Mouse (Mus musculus) embryo, embryonic 9.5 days (tissue): ENCODE measurements around the gene Pros1.

ENCODE experiments used
- DNase-seq: peaks from one replicate; pipeline ENCODE4 v3.0.0-alpha.2; 2017; ENCODE audit errors: extremely low spot score

The Pros1 gene

GRCm38 (mm10) chr16:62854191-62855068 is at the start of gene Pros1:
TSS of gene Pros1 (plus strand) at chr16:62854307.
- DNase-seq = peak; percentile 80

- no peak for DNase-seq
Measured at GRCm38 (mm10) chr16:62804621-62805020, 49.5 kb upstream of the Pros1 start.

- no peak for DNase-seq
Measured at GRCm38 (mm10) chr16:62807249-62807979, 46.7 kb upstream of the Pros1 start.

- DNase-seq = no peak
Measured at GRCm38 (mm10) chr16:62810855-62811254, 43.3 kb upstream of the Pros1 start.

GRCm38 (mm10) chr16:62813790-62814189 is 40.3 kb upstream of the Pros1 start:
- DNase-seq = no peak

- DNase-seq = no peak
Measured at GRCm38 (mm10) chr16:62814491-62814890, 39.6 kb upstream of the Pros1 start, which contains the start of gene Stx19. TSS of gene Stx19 (plus strand) at chr16:62814676.

GRCm38 (mm10) chr16:62822472-62822871 is 31.6 kb upstream of the Pros1 start:
- no peak for DNase-seq

GRCm38 (mm10) chr16:62826156-62827001 is 27.7 kb upstream of the Pros1 start:
- DNase-seq = peak; percentile 23

- DNase-seq = no peak
Measured at GRCm38 (mm10) chr16:62832027-62832426, 22.1 kb upstream of the Pros1 start.

- peak; percentile 39 for DNase-seq
Measured at GRCm38 (mm10) chr16:62832481-62832880, 21.6 kb upstream of the Pros1 start.

- DNase-seq = no peak
Measured at GRCm38 (mm10) chr16:62834016-62834735, 19.9 kb upstream of the Pros1 start.

- DNase-seq = no peak
Measured at GRCm38 (mm10) chr16:62845341-62845740, 8.8 kb upstream of the Pros1 start.

GRCm38 (mm10) chr16:62846498-62847312 is 7.4 kb upstream of the Pros1 start, which contains the start of gene Arl13b:
TSS of gene Arl13b (minus strand) at chr16:62847040.
- peak; percentile 91 for DNase-seq

GRCm38 (mm10) chr16:62852464-62853252 is 1.4 kb upstream of the Pros1 start:
- DNase-seq = no peak

GRCm38 (mm10) chr16:62853611-62854126 is 438 bp upstream of the Pros1 start:
- DNase-seq = peak; percentile 8

GRCm38 (mm10) chr16:62855385-62855784 is 1.3 kb downstream of the Pros1 start:
- DNase-seq = no peak

- DNase-seq = no peak
Measured at GRCm38 (mm10) chr16:62856273-62856672, 2.2 kb downstream of the Pros1 start.

- DNase-seq = no peak
Measured at GRCm38 (mm10) chr16:62857498-62857897, 3.4 kb downstream of the Pros1 start.

- DNase-seq = no peak
Measured at GRCm38 (mm10) chr16:62858018-62858417, 3.9 kb downstream of the Pros1 start.
